Mouse (Mus musculus): ENCODE results near the gene Kifc3. TPM values are rescaled to one million over a fixed set of nuclear protein-coding genes. Genes with fewer than 3 reads are reported as not detected.

The Kifc3 gene
- polyA plus RNA-seq, 1 experiment, result 63.9 TPM

- H3K36me3 ChIP-seq (ENCODE audit: control insufficient read depth, insufficient read depth, low read length), result no peaks in the 10 kb centered on the region
- TF ChIP-seq POLR2A (IDR thresholded peaks at IDR 0.05; ENCODE audit: control insufficient read depth, low read depth, low read length) (no peak), CTCF (IDR thresholded peaks at IDR 0.05; ENCODE audit: control insufficient read depth, insufficient read depth, insufficient replicate concordance, low read depth, low read length) (no peak)
- H3K4me3 ChIP-seq (ENCODE audit: control insufficient read depth, low read depth, low read length), result no peak overlapping the region
- no peaks in the 10 kb centered on the region for H3K27me3 ChIP-seq (ENCODE audit: control insufficient read depth, insufficient read depth, low read length)
- H3K4me1 ChIP-seq (ENCODE audit: control insufficient read depth, insufficient read depth, low read length), result no peaks in the 10 kb centered on the region
- no peak overlapping the region for H3K27ac ChIP-seq (ENCODE audit: control insufficient read depth, insufficient read depth, low read depth, low read length)
Measured at GRCm38 (mm10) chr8:95220571-95220998, 18.0 kb upstream of the Kifc3 start.

- no peak overlapping the region for H3K4me3 ChIP-seq (ENCODE audit: control insufficient read depth, low read depth, low read length)
- H3K4me1 ChIP-seq (ENCODE audit: control insufficient read depth, insufficient read depth, low read length), result no peaks in the 10 kb centered on the region
- TF ChIP-seq POLR2A (IDR thresholded peaks at IDR 0.05; ENCODE audit: control insufficient read depth, low read depth, low read length) (no peak), CTCF (IDR thresholded peaks at IDR 0.05; ENCODE audit: control insufficient read depth, insufficient read depth, insufficient replicate concordance, low read depth, low read length) (no peak; the same call in 1 of the 2 replicates)
- no peaks in the 10 kb centered on the region for H3K36me3 ChIP-seq (ENCODE audit: control insufficient read depth, insufficient read depth, low read length)
- H3K27ac ChIP-seq (ENCODE audit: control insufficient read depth, insufficient read depth, low read depth, low read length), result no peak overlapping the region
- no peaks in the 10 kb centered on the region for H3K27me3 ChIP-seq (ENCODE audit: control insufficient read depth, insufficient read depth, low read length)
Measured at GRCm38 (mm10) chr8:95219623-95220022, 17.0 kb upstream of the Kifc3 start.

GRCm38 (mm10) chr8:95215709-95216360 lies 13.2 kb upstream of the Kifc3 start:
- no peak overlapping the region for H3K4me3 ChIP-seq (ENCODE audit: control insufficient read depth, low read depth, low read length)
- no peaks in the 10 kb centered on the region for H3K27me3 ChIP-seq (ENCODE audit: control insufficient read depth, insufficient read depth, low read length)
- no peak overlapping the region for H3K27ac ChIP-seq (ENCODE audit: control insufficient read depth, insufficient read depth, low read depth, low read length)
- H3K36me3 ChIP-seq (ENCODE audit: control insufficient read depth, insufficient read depth, low read length), result no peaks in the 10 kb centered on the region
- no peak for TF ChIP-seq CTCF (IDR thresholded peaks at IDR 0.05; ENCODE audit: control insufficient read depth, insufficient read depth, insufficient replicate concordance, low read depth, low read length)
- TF ChIP-seq POLR2A (IDR thresholded peaks at IDR 0.05; ENCODE audit: control insufficient read depth, low read depth, low read length), result no peak
- H3K4me1 ChIP-seq (ENCODE audit: control insufficient read depth, insufficient read depth, low read length), result no peaks in the 10 kb centered on the region

- TF ChIP-seq CTCF (IDR thresholded peaks at IDR 0.05; ENCODE audit: control insufficient read depth, insufficient read depth, insufficient replicate concordance, low read depth, low read length), result no peak
- TF ChIP-seq POLR2A (IDR thresholded peaks at IDR 0.05; ENCODE audit: control insufficient read depth, low read depth, low read length), result no peak
- no peaks in the 10 kb centered on the region for H3K27me3 ChIP-seq (ENCODE audit: control insufficient read depth, insufficient read depth, low read length)
- H3K36me3 ChIP-seq (ENCODE audit: control insufficient read depth, insufficient read depth, low read length), result no peaks in the 10 kb centered on the region
- no peak overlapping the region for H3K4me3 ChIP-seq (ENCODE audit: control insufficient read depth, low read depth, low read length)
- no peak overlapping the region for H3K27ac ChIP-seq (ENCODE audit: control insufficient read depth, insufficient read depth, low read depth, low read length)
- H3K4me1 ChIP-seq (ENCODE audit: control insufficient read depth, insufficient read depth, low read length), result peaks cover 2% of the 10 kb centered on the region
Measured at GRCm38 (mm10) chr8:95209924-95210323, 7.3 kb upstream of the Kifc3 start.

GRCm38 (mm10) chr8:95205946-95206345 lies 3.3 kb upstream of the Kifc3 start:
- Histone ChIP-seq H3K4me3 (ENCODE audit: control insufficient read depth, low read depth, low read length) (no peak overlapping the region), H3K36me3 (ENCODE audit: control insufficient read depth, insufficient read depth, low read length) (no peaks in the 10 kb centered on the region), H3K4me1 (ENCODE audit: control insufficient read depth, insufficient read depth, low read length) (peaks cover 4% of the 10 kb centered on the region), H3K27me3 (ENCODE audit: control insufficient read depth, insufficient read depth, low read length) (no peaks in the 10 kb centered on the region), H3K27ac (ENCODE audit: control insufficient read depth, insufficient read depth, low read depth, low read length) (no peak overlapping the region)
- TF ChIP-seq POLR2A (IDR thresholded peaks at IDR 0.05; ENCODE audit: control insufficient read depth, low read depth, low read length) (no peak), CTCF (IDR thresholded peaks at IDR 0.05; ENCODE audit: control insufficient read depth, insufficient read depth, insufficient replicate concordance, low read depth, low read length) (no peak)

GRCm38 (mm10) chr8:95204039-95204380 lies 1.4 kb upstream of the Kifc3 start:
- H3K27ac ChIP-seq (ENCODE audit: control insufficient read depth, insufficient read depth, low read depth, low read length), result no peak overlapping the region
- H3K4me1 ChIP-seq (ENCODE audit: control insufficient read depth, insufficient read depth, low read length), result peaks cover 2% of the 10 kb centered on the region
- H3K36me3 ChIP-seq (ENCODE audit: control insufficient read depth, insufficient read depth, low read length), result no peaks in the 10 kb centered on the region
- H3K4me3 ChIP-seq (ENCODE audit: control insufficient read depth, low read depth, low read length), result no peak overlapping the region
- TF ChIP-seq POLR2A (IDR thresholded peaks at IDR 0.05; ENCODE audit: control insufficient read depth, low read depth, low read length), result no peak
- TF ChIP-seq CTCF (IDR thresholded peaks at IDR 0.05; ENCODE audit: control insufficient read depth, insufficient read depth, insufficient replicate concordance, low read depth, low read length), result peak; percentile 98
- no peaks in the 10 kb centered on the region for H3K27me3 ChIP-seq (ENCODE audit: control insufficient read depth, insufficient read depth, low read length)

- no peak overlapping the region for H3K27ac ChIP-seq (ENCODE audit: control insufficient read depth, insufficient read depth, low read depth, low read length)
- H3K27me3 ChIP-seq (ENCODE audit: control insufficient read depth, insufficient read depth, low read length), result no peaks in the 10 kb centered on the region
- no peak overlapping the region for H3K4me3 ChIP-seq (ENCODE audit: control insufficient read depth, low read depth, low read length)
- TF ChIP-seq POLR2A (IDR thresholded peaks at IDR 0.05; ENCODE audit: control insufficient read depth, low read depth, low read length), result no peak
- no peak for TF ChIP-seq CTCF (IDR thresholded peaks at IDR 0.05; ENCODE audit: control insufficient read depth, insufficient read depth, insufficient replicate concordance, low read depth, low read length)
- H3K4me1 ChIP-seq (ENCODE audit: control insufficient read depth, insufficient read depth, low read length), result peaks cover 2% of the 10 kb centered on the region
- no peaks in the 10 kb centered on the region for H3K36me3 ChIP-seq (ENCODE audit: control insufficient read depth, insufficient read depth, low read length)
Measured at GRCm38 (mm10) chr8:95203326-95204038, 870 bp upstream of the Kifc3 start.

Measured in testis, adult 2 months (tissue).